Mouse (Mus musculus) gastrocnemius, adult 8-10 months (tissue): ENCODE measurements around the gene Gm21973. TPM values are rescaled to one million over a fixed set of nuclear protein-coding genes. Genes with fewer than 3 reads are reported as not detected.

Experiments
- DNase-seq, 2 experiments: peaks; one replicate each; pipeline ENCODE4 v3.0.0; 2022; ENCODE audit warnings: low spot score in 2 of 2
- total RNA-seq, 4 experiments: library from RNA; stranded (reverse); gene quantifications; 2 replicates each; pipeline ENCODE4 v1.2.4; 2022

Gm21973 gene
- total RNA-seq, 4 experiments from 2014 or later, result not detected

- DNase-seq, result no peak
Measured at GRCm38 (mm10) chr15:10399795-10400194, 74.6 kb downstream of the Gm21973 start.

DNA sequence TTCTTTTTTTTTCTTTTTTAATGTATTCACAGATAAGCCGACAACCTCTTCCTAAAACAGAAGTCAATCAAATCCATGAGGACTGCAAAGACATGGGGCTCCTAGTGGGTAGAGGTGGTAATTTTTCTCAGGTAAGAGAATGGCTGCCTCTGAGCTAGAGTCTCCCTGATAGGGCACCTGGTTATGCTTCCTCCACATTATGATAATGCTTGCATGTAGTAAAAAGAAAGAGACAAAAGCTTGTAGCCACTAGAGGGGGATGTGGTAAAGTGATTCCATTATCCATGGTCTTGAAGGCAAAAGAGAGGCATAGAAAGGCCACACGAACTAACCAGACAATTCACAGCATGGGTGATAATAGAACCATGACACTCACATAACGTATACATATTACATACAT is 75.2 kb downstream of the Gm21973 start:
- DNase-seq, result no peak

DNA sequence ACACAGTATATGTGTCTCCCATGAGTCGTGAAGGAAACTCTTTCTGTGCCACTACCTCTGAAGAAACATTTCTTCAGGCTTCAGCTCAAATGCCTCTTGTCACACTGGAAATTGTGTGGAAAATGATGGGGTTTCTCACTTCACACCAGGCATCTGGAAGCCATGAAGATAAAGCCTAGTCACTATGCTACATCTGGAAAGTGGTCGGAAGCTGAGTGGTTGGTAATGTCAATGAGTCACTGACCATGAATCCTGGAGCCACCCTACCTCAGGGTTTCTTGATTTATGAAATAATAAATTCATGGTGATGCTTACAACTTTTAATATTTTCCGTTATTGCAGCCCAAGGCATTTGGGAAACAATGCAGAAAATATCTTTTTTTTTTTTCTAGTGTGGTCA is 84.7 kb downstream of the Gm21973 start:
- no peak for DNase-seq

DNA sequence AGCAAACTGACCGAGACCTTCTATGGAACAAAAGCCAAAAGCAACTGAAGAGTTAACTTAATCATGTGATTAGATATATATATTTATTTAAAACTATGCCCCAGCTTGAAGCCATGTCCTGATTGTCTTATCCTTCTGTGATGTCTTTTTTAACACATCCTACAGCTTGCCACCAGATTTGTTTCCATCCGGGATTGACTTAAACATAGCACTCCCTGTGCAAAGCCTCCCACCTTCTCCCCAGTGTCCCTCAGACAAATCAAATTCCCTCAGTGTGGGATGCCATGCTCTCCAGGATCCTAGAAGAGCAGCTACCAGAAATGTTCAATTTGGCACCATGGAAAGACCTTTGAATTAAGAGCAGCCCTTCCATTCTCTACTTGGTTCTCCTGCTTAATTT is 85.7 kb downstream of the Gm21973 start:
- no peak for DNase-seq

DNA sequence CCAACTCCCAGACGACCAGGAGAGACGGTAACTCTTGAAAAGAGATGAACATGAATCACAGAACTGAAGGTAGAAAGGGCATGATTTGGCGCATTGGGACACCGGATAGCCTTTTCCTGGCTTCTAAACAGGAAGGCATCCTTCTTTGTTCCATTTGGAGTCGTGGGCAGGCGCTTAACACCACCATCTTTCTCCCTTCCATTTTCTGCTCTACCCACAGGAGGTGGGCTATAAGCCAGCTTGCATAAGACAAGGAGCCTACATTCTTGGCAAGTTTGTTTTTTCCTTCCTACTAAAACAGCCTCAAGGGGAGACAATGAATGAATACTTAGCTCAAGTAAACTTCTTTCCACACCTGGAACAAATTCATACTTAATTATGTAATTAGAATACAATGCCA is 88.5 kb downstream of the Gm21973 start:
- DNase-seq, result no peak

GRCm38 (mm10) chr15:10421138-10421784 is 96.1 kb downstream of the Gm21973 start:
- no peak for DNase-seq

DNA sequence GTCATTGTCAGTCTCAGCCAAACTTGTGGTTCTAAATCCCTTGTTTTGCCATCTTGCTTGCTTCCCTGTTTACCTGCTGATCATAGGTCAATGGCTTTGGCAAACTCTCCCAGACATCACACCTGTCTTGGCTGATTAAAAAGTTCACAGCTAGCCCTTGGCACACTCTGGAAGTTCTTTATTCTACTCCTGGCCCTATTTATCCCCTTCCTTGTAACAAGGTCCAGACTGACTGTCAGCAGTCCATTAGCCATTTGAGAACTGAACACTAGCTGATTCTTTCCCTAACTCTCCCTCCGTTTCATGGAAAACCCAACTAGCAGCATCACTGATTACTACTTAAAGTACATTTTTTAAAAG is 96.6 kb downstream of the Gm21973 start:
- no peak for DNase-seq

Other genes starting within 250 kb of the Gm21973 start
- gene Prlr, start 148.1 kb upstream of the Gm21973 start, total RNA-seq, result under 1 TPM; 0.04 to 0.32 (median 0.16) TPM
- not detected for gene Agxt2, start 33.2 kb downstream of the Gm21973 start, total RNA-seq
- 10 to 100 TPM; 66.7 to 76.1 (median 74.5) TPM for gene Dnajc21, start 145.1 kb downstream of the Gm21973 start, total RNA-seq
- gene Brix1, start 160.6 kb downstream of the Gm21973 start, total RNA-seq, result 10 to 100 TPM; 14.5 to 17.0 (median 16.1) TPM
- gene Rad1, start 160.6 kb downstream of the Gm21973 start, total RNA-seq, result 1 to 10 TPM; 3.9 to 7.2 (median 5.7) TPM
- not detected for gene Ttc23l, start 233.3 kb downstream of the Gm21973 start, total RNA-seq